Mouse (Mus musculus) forebrain, embryonic 15.5 days (tissue): ENCODE results near the gene Mapk7. TPM values are rescaled to one million over a fixed set of nuclear protein-coding genes. Genes with fewer than 3 reads are reported as not detected.

Source experiments
- ATAC-seq: fragments of 200-750 bp; cut with Nextera tagmentation; replicated peaks from 2 replicates; pipeline ENCODE4 v1.8.0; 2017; ENCODE audit warnings: mild to moderate bottlenecking, moderate TSS enrichment, moderate library complexity
- H3K27ac ChIP-seq: fragments of 300-500 bp; sonication (generic); replicated peaks from 2 replicates; pipeline ENCODE4 v1.5.1; 2015; ENCODE audit warnings: mild to moderate bottlenecking, inconsistent platforms
- H3K27me3 ChIP-seq: fragments of 300-500 bp; sonication (generic); 2 replicates; pipeline ENCODE4 v1.6.1; 2015; ENCODE audit warnings: inconsistent platforms
- H3K36me3 ChIP-seq: fragments of 300-500 bp; sonication (generic); 2 replicates; pipeline ENCODE4 v1.6.1; 2015; ENCODE audit warnings: mild to moderate bottlenecking, inconsistent platforms
- H3K4me1 ChIP-seq: fragments of 300-500 bp; sonication (generic); 2 replicates; pipeline ENCODE4 v1.6.1; 2015; ENCODE audit warnings: inconsistent platforms
- H3K4me2 ChIP-seq: fragments of 300-500 bp; sonication (generic); replicated peaks from 2 replicates; pipeline ENCODE4 v1.6.1; 2015; ENCODE audit warnings: mild to moderate bottlenecking, inconsistent platforms
- H3K4me3 ChIP-seq: fragments of 300-500 bp; sonication (generic); 2 replicates; pipeline ENCODE4 v1.5.1; 2015; ENCODE audit warnings: mild to moderate bottlenecking, inconsistent platforms
- H3K9ac ChIP-seq: fragments of 300-500 bp; sonication (generic); replicated peaks from 2 replicates; pipeline ENCODE4 v1.6.1; 2015; ENCODE audit warnings: mild to moderate bottlenecking, inconsistent platforms
- H3K9me3 ChIP-seq: fragments of 300-500 bp; sonication (generic); 2 replicates; pipeline ENCODE4 v1.6.1; 2016; ENCODE audit warnings: inconsistent platforms
- WGBS: fragments of 180-500 bp; shearing (Covaris S2); methylation state at CpG from one replicate; pipeline ENCODE4 v1.1.7; 2015; ENCODE audit warnings: mixed read lengths; 5-methylcytosine and 5-hydroxymethylcytosine counted together
- polyA plus RNA-seq: library from polyadenylated mRNA; unstranded; fragments of >200 nt; fragmentation: Nextera tagmentation; extraction: Ambion mirVana; gene quantifications from 2 replicates; pipeline ENCODE4 v1.2.1, GENCODE M21; 2015

The Mapk7 gene
- 109 and 117 TPM in 2 replicates for polyA plus RNA-seq

- Histone ChIP-seq H3K36me3 (peaks cover 32% of the 10 kb centered on the region), H3K27ac (peak within 1 kb of the TSS; percentile 94), H3K27me3 (no peaks in the 10 kb centered on the region), H3K4me3 (peak within 1 kb of the TSS; percentile 77), H3K9me3 (no peaks in the 10 kb centered on the region), H3K4me2 (peak within 1 kb of the TSS; percentile 73), H3K9ac (peak within 1 kb of the TSS; percentile 89), H3K4me1 (peaks cover 43% of the 10 kb centered on the region)
- WGBS, result under 1% methylated on average over 62 of the region's 62 CpGs
- ATAC-seq, result peak; percentile 98
Measured at GRCm38 (mm10) chr11:61494129-61494997, at the start of gene Mapk7. Gene Mapk7, minus strand, starts transcription at chr11:61494406.

GRCm38 (mm10) chr11:61541106-61541505, 46.9 kb upstream of the Mapk7 start:
- H3K27ac ChIP-seq, result no peak overlapping the region
- no peak for ATAC-seq
- no peak overlapping the region for H3K4me2 ChIP-seq
- no peaks in the 10 kb centered on the region for H3K4me1 ChIP-seq
- no peaks in the 10 kb centered on the region for H3K27me3 ChIP-seq
- no peak overlapping the region for H3K4me3 ChIP-seq
- no peak overlapping the region for H3K9ac ChIP-seq
- WGBS, result 81% methylated on average over 2 of the region's 2 CpGs
- no peaks in the 10 kb centered on the region for H3K9me3 ChIP-seq
- peaks cover 19% of the 10 kb centered on the region for H3K36me3 ChIP-seq

GRCm38 (mm10) chr11:61540642-61541041, 46.4 kb upstream of the Mapk7 start:
- Histone ChIP-seq H3K9me3 (no peaks in the 10 kb centered on the region), H3K27me3 (no peaks in the 10 kb centered on the region), H3K9ac (no peak overlapping the region), H3K4me3 (no peak overlapping the region), H3K4me2 (no peak overlapping the region), H3K27ac (no peak overlapping the region), H3K36me3 (peaks cover 15% of the 10 kb centered on the region; the same call in 1 of the 2 replicates), H3K4me1 (no peaks in the 10 kb centered on the region)
- 83% methylated on average over 7 of the region's 7 CpGs for WGBS
- no peak for ATAC-seq

GRCm38 (mm10) chr11:61537362-61537761, 43.2 kb upstream of the Mapk7 start:
- Histone ChIP-seq H3K4me1 (0 out of 2 replicates have a peak, but pooled peaks cover under 1% of the 10 kb centered on the region), H3K27ac (no peak overlapping the region), H3K27me3 (no peaks in the 10 kb centered on the region), H3K4me3 (no peak overlapping the region), H3K36me3 (peaks cover 9% of the 10 kb centered on the region; the same call in 1 of the 2 replicates), H3K9ac (no peak overlapping the region), H3K4me2 (no peak overlapping the region), H3K9me3 (no peaks in the 10 kb centered on the region)
- no peak for ATAC-seq
- WGBS, result 87% methylated on average over 3 of the region's 3 CpGs

- H3K27ac ChIP-seq, result no peak overlapping the region
Measured at GRCm38 (mm10) chr11:61536952-61537351, 42.7 kb upstream of the Mapk7 start.

GRCm38 (mm10) chr11:61535530-61535929, 41.3 kb upstream of the Mapk7 start:
- Histone ChIP-seq H3K9me3 (no peaks in the 10 kb centered on the region), H3K4me1 (0 out of 2 replicates have a peak, but pooled peaks cover 3% of the 10 kb centered on the region), H3K4me3 (no peak overlapping the region), H3K27ac (no peak overlapping the region), H3K9ac (no peak overlapping the region), H3K4me2 (no peak overlapping the region), H3K27me3 (no peaks in the 10 kb centered on the region), H3K36me3 (peaks cover 9% of the 10 kb centered on the region; the same call in 1 of the 2 replicates)
- no peak for ATAC-seq
- 70% methylated on average over 1 of the region's 1 CpGs for WGBS

More at GRCm38 (mm10) chr11:61536952-61537351, 42.7 kb upstream of the Mapk7 start:
- no peak overlapping the region for H3K4me3 ChIP-seq
- no peak for ATAC-seq
- 0 out of 2 replicates have a peak, but pooled peaks cover 3% of the 10 kb centered on the region for H3K4me1 ChIP-seq
- H3K4me2 ChIP-seq, result no peak overlapping the region
- peaks cover 9% of the 10 kb centered on the region; the same call in 1 of the 2 replicates for H3K36me3 ChIP-seq
- no peaks in the 10 kb centered on the region for H3K9me3 ChIP-seq
- WGBS, result 70% methylated on average over 3 of the region's 3 CpGs
- no peak overlapping the region for H3K9ac ChIP-seq
- no peaks in the 10 kb centered on the region for H3K27me3 ChIP-seq

GRCm38 (mm10) chr11:61533571-61533970, 39.4 kb upstream of the Mapk7 start:
- WGBS, result 82% methylated on average over 5 of the region's 5 CpGs
- H3K9ac ChIP-seq, result no peak overlapping the region
- H3K36me3 ChIP-seq, result no peaks in the 10 kb centered on the region
- no peak for ATAC-seq
- no peak overlapping the region for H3K4me2 ChIP-seq
- H3K27me3 ChIP-seq, result no peaks in the 10 kb centered on the region
- H3K27ac ChIP-seq, result no peak overlapping the region
- no peak overlapping the region for H3K4me3 ChIP-seq
- H3K9me3 ChIP-seq, result no peaks in the 10 kb centered on the region
- H3K4me1 ChIP-seq, result 0 out of 2 replicates have a peak, but pooled peaks cover 3% of the 10 kb centered on the region

GRCm38 (mm10) chr11:61532820-61533219, 38.6 kb upstream of the Mapk7 start:
- Histone ChIP-seq H3K36me3 (no peaks in the 10 kb centered on the region), H3K4me3 (no peak overlapping the region), H3K4me2 (no peak overlapping the region), H3K9me3 (no peaks in the 10 kb centered on the region), H3K27ac (no peak overlapping the region; the same call in 1 of the 2 replicates), H3K9ac (no peak overlapping the region), H3K27me3 (no peaks in the 10 kb centered on the region), H3K4me1 (0 out of 2 replicates have a peak, but pooled peaks cover 3% of the 10 kb centered on the region)
- ATAC-seq, result no peak
- WGBS, result 96% methylated on average over 2 of the region's 2 CpGs

GRCm38 (mm10) chr11:61529268-61529713, 35.1 kb upstream of the Mapk7 start:
- 45% methylated on average over 4 of the region's 4 CpGs for WGBS

GRCm38 (mm10) chr11:61526872-61527271, 32.7 kb upstream of the Mapk7 start:
- H3K27me3 ChIP-seq, result no peaks in the 10 kb centered on the region
- H3K4me1 ChIP-seq, result peaks cover 5% of the 10 kb centered on the region; the same call in 1 of the 2 replicates
- no peaks in the 10 kb centered on the region for H3K9me3 ChIP-seq
- H3K4me2 ChIP-seq, result no peak overlapping the region
- no peak for ATAC-seq
- no peak overlapping the region for H3K27ac ChIP-seq
- no peak overlapping the region for H3K4me3 ChIP-seq
- no peak overlapping the region for H3K9ac ChIP-seq
- WGBS, result 88% methylated on average over 1 of the region's 1 CpGs
- peaks cover 8% of the 10 kb centered on the region; the same call in 1 of the 2 replicates for H3K36me3 ChIP-seq

More at GRCm38 (mm10) chr11:61529268-61529713, 35.1 kb upstream of the Mapk7 start:
- no peak overlapping the region for H3K9ac ChIP-seq
- no peak overlapping the region for H3K4me3 ChIP-seq
- peak; percentile 57 for ATAC-seq
- H3K4me2 ChIP-seq, result no peak overlapping the region
- H3K9me3 ChIP-seq, result no peaks in the 10 kb centered on the region
- H3K27ac ChIP-seq, result peak overlapping the region; percentile 22; the same call in 1 of the 2 replicates
- H3K4me1 ChIP-seq, result peaks cover 7% of the 10 kb centered on the region; the same call in 1 of the 2 replicates
- no peaks in the 10 kb centered on the region for H3K27me3 ChIP-seq
- no peaks in the 10 kb centered on the region for H3K36me3 ChIP-seq

- no peaks in the 10 kb centered on the region for H3K9me3 ChIP-seq
- no peak for ATAC-seq
- H3K4me2 ChIP-seq, result no peak overlapping the region
- no peaks in the 10 kb centered on the region for H3K4me1 ChIP-seq
- 95% methylated on average over 3 of the region's 3 CpGs for WGBS
- peaks cover 47% of the 10 kb centered on the region for H3K36me3 ChIP-seq
- H3K9ac ChIP-seq, result no peak overlapping the region
- H3K27me3 ChIP-seq, result no peaks in the 10 kb centered on the region
- H3K4me3 ChIP-seq, result no peak overlapping the region
- no peak overlapping the region for H3K27ac ChIP-seq
Measured at GRCm38 (mm10) chr11:61519484-61520107, 25.4 kb upstream of the Mapk7 start.

- 92% methylated on average over 3 of the region's 3 CpGs for WGBS
- Histone ChIP-seq H3K36me3 (peaks cover 49% of the 10 kb centered on the region), H3K4me1 (no peaks in the 10 kb centered on the region), H3K9me3 (no peaks in the 10 kb centered on the region), H3K27ac (no peak overlapping the region), H3K4me2 (no peak overlapping the region), H3K27me3 (no peaks in the 10 kb centered on the region), H3K9ac (no peak overlapping the region), H3K4me3 (no peak overlapping the region)
- ATAC-seq, result no peak
Measured at GRCm38 (mm10) chr11:61518871-61519270, 24.7 kb upstream of the Mapk7 start.
